Mouse (Mus musculus) testis, adult 2 months (tissue): ENCODE measurements around the gene Cox8b.
A peak's percentile ranks its signal among the peaks of the same experiment; 100 is the strongest.

Experiments
- CTCF ChIP-seq: fragments of 200-500 bp; IDR thresholded peaks from 2 replicates; pipeline ENCODE4 v1.5.1; 2012; ENCODE audit warnings: low read depth, mild to moderate bottlenecking, inconsistent platforms, low read length, moderate library complexity; ENCODE audit not compliant: control insufficient read depth, insufficient read depth, insufficient replicate concordance
- POLR2A ChIP-seq: fragments of 200-500 bp; IDR thresholded peaks from 2 replicates; pipeline ENCODE4 v1.6.1; 2012; ENCODE audit warnings: low read depth, mild to moderate bottlenecking, inconsistent platforms, low read length, moderate library complexity; ENCODE audit not compliant: control insufficient read depth

DNA sequence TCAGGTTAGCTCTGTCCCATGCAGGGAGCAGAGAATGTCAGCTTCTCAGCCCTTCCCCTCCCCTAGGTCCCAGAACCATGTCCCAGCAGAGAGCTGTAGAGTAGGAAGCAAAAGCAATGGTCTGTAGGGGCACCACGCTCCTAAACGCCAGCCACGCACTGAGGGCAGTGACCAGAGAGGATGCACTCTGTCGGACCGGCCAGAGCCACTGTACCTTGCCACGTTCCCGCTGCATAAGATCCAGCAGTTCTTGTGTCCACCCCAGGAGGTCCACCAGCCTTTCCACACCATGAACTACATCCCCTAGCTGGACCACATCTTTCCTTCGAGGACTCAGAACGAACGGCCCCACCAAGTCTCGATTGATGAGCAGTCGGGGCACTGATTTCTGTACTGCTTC, 35.5 kb downstream of the Cox8b start:
- TF ChIP-seq CTCF = no peak
- TF ChIP-seq POLR2A = peak; percentile 25; the same call in 1 of the 2 replicates
